Mouse (Mus musculus) MN1 (cell line): ENCODE measurements around the gene Npas1.

Experiments used
- DNase-seq: peaks from one replicate; pipeline ENCODE4 v3.0.0-alpha.2; 2016; ENCODE audit warnings: low spot score

Gene Npas1

DNA sequence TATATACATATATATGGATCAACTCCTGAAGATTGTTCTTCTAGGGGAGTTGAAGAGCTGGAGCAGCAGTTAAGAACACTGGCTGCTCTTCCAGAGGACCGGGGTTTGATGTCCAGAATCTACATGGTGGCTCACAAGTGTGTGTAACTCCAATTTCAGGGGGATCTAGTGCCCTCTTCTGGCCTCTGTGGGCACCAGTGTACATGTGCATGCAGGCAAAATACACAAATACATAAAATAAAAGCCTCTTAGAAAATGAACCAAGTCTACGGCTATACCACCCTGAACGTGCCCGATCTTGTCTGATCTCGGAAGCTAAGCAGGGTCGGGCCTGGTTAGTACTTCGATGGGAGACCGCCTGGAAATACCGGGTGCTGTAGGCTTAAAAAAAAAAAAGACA, 6.0 kb downstream of the Npas1 start:
- peak; percentile 14 for DNase-seq

DNA sequence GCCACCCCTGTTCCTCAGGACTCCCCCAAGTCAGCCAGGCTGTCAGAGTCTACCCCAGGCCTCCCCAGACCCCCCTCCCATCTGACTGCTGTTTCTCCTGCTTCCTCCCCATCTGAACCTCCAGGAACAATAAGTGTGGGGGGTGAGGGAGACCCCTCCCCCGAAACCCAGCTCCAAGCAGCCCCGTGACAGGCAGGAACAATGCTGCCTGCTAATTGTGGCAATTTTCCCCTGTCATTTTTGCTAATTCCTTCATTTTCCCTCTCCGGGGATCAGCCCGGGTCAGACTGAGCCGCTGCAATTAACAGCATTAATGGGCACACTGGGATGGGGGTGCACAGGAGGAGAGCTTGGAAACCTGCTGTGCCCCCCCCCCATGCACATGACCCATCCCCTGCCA, 9.4 kb downstream of the Npas1 start:
- DNase-seq, result no peak

DNA sequence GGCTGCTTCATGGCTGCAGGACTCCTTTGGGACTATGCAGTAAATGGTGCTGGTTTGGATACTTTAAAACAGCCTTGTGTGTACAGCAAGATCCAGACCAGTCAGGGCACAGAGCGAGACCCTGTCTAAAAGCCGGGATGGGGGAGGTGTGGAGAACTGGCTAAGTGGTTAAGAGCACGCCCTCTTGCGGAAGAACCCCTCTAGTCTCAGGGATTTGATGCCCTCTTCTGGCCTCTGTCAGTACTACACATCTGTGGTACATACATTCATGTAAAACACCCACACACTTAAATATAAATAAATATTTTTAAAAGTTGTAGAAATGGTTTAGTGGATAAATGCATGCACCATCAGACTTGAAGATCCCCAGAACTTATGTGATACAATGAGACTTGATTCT, 11.0 kb downstream of the Npas1 start:
- DNase-seq, result no peak

DNA sequence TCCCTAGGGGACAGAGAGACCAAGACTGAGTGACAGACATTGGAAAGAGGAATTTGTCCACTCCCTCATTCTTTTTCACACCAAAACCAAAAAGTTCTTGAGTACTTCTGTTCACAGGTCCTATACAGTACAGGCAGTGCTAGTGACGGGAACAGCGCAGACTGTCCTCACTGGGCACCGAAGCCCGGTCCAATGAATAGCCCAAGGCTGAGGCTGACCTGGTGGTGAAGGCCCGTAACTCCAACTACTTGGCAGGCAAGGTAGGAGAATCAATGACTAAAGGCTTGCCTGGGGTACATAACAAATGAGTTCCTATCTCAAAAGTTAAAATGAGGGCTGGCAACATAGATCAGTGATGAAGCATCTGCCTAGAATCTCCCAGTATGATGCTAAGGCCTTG, 12.0 kb downstream of the Npas1 start:
- no peak for DNase-seq

DNA sequence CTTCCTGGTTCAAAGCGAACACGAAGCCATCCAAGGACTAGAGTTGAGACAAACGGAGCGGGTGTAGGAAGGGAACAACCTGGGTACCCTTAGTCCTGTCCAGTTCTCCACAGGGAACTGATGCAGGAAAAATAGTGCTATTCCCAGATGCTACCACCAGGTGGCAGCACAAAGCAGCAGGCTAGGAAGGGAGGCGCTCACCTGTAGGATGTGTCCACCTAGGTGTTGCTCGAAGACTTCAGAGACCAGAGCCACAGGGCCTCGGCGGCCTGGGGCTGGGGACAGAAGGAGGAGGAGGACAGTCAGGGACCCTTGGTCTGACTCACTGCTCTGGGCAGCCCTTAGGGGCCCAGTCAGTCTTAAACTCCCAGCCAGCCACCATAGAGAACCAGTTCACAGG, 12.4 kb downstream of the Npas1 start:
- DNase-seq, result peak; percentile 73

DNA sequence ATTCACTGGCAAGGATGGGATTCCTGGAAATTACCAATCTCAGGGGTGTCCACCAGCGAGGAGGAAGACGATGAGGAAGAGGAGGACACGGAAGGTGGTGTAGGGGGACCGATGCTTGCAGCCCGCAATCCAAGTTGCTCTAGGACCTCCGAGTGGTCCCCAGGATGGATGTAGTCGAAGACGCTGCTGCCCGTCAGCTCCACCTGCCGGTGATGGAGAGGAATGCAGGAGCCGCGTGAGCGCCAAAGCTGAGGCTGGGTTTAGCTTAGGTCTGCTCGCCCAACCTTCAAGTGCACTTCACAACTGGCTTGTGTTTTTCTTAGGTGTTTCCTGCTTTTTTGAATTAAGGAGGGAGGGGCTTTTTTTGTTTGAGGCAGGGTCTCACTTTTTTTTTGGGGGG, 14.3 kb downstream of the Npas1 start:
- peak; percentile 83 for DNase-seq

DNA sequence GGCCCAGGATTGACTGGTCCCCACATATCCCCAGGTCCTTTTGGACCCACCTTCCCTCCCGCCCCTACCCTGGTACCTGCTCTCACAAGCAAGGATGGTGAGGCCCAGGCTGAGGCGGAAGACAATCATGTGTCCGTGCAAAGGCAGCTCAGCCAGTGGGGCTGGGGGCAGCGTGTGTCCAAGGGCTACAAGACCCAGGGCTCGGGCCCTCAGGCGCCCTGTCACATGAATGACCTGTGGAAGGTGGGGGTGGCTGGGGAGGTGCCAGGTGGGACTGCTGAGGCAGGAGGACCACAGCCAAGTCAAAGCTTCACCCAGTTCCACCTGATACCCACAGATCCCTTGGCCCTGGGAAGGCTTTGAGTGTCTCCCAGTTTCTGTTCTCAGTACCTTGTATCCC, 15.8 kb downstream of the Npas1 start:
- DNase-seq, result no peak

DNA sequence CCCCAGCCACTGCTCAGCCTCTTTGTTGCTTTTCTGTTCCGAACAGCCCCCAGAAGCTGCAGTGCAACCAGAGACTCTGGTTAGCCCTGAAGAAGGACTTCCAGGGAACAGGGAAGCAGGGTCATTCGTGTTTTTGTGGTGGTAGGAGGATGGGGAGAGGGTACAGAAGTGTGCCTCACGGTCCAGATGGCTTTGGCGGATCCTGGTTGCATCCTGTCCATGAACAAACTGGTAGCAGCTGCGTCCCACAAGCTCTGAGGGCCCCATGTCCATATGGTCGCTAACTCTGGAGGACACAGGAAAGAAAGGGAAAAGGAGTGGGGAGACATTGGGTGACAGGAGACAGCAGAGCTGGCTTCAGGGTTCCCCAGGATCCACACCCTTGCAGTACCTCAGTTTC, 16.4 kb downstream of the Npas1 start:
- no peak for DNase-seq

DNA sequence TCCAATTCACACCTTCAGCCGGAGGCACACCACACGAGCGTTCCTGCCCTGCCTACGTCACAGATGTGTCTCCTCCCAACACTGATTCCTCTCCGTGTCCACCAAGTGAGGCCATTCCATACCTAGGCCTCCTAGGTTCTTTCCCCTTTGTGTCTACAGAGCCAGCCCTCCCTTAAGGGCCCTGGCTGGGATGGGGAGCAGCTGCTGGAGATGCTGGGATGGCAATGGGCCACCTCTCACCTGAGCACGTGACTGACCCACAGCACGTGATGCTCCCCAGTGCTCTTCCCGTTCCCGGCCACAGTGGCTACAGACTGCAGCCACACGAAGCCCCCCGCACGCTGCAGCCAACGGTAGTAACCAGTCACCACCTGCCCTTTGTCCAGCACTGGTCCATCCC, 17.0 kb downstream of the Npas1 start:
- no peak for DNase-seq

DNA sequence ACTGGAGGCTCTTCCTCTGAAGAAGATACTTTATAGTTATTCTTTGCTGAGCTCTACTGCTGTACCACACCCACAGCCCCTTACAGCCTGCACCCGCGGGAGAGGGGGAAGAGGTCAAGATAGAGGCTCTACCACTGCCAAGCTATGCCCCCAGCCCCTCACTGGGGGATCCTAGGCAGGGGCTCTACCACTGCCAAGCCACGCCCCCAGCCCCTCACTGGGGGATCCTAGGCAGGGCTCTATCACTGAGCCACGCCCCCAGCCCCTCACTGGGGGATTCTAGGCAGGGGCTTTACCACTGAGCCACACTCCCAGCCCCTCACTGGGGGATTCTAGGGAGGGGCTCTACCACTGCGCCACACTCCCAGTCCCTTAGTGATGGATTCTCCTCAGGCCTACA, 21.2 kb downstream of the Npas1 start:
- no peak for DNase-seq

DNA sequence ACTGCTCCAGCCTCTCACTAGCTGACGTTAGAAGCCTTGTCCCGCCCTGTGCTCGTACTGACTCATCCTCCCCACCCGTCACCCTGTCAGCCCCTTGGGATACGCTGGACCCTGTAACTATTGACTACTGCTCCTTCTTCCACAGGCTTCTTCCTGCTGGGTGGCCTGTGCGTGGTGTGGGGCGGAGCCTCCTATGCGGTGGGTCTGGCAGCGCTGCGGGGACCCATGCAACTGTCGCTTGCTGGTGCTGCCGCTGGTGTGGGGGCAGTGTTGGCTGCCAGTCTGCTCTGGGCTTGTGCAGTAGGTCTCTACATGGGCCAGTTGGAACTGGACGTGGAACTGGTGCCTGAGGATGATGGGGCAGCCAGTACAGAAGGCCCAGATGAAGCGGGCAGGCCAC, 22.5 kb downstream of the Npas1 start:
- DNase-seq, result no peak

DNA sequence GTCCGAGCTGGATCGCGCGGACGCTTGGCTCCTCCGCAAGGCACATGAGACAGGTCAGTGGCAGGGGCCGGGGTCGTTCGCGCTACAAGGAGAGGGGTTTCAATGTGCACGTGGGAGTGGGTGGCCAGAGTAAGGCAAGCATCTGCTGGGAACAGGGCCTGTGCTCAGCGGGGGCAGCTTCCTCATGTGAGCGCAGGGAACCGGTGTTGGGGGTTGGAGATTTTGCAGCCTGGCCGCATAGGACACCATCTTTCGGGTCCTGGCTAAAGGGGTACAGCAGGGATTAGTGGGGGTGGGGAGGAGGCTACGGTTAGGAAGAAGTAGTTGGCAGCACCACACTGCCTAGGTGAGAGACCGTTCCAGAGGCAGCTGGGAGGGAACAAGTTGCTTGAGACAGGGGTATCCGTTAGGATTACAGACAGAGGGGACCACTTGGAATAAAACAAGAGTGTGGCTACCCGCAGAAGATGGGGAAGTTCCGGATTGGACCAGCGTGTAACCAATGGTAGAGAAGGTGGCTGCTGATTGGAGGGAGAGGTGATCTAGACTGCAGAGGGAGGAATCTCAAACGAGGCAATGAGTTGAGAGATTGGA, 24.3 kb downstream of the Npas1 start:
- DNase-seq, result peak; percentile 66

DNA sequence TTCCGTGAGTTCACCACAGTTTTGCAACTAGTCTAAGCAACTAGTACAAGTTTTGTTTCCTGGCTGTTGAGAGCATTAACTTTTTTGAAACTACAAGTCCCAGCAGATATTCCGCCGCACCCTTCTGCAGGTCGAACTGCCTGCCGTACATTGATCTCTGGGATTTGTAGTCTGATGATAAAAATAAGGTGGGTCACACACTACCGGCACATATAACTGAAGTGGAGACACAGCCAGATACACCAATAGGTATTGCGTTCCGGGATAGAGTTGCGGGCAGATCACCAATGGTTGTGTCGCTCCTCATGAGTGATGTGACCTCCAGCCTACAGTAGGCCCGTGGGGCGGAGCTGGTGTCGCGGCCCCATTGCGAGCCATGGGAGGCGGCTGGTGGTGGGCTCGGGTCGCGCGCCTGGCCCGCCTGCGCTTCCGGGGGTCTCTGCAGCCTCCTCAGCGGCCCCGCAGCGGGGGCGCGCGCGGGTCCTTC, 24.9 kb downstream of the Npas1 start, which contains the start of gene Tmem160:
TSS of gene Tmem160 (plus strand) at position 193 of the 487 bp plus-strand sequence.
- DNase-seq, result peak; percentile 88

DNA sequence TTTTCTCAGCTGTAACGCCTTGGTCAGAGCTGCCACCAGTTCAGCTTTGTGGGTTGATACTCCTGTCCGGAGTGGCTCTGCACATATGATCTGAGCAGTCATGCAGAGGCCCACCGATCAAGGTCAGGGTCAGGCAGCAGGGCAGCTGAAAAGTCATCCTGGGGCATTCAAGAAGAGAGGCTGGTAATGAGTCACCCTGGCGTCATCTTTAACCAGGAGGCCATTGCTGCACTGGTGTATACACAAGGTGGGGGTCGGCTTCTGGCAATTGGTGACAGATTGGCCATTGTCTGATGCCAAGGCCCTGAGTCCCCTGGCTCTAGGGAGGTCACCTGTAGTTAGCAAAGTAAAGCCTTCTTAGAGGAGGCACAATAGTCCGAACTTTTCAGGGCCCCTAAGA, 25.9 kb downstream of the Npas1 start:
- DNase-seq, result no peak

DNA sequence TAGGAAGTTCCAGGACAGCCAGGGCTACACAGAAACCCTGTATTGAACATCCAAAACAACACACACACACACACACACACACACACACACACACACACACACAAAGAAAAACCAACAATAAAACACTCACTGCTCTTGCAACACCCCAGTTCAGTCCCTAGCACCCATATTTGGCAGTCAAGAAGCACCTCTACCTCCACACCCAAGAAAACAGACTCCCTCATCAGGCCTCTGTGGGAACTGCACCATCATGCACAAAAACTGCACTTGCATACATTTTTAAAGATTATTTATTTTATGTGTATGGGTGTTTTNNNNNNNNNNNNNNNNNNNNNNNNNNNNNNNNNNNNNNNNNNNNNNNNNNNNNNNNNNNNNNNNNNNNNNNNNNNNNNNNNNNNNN, 36.3 kb downstream of the Npas1 start:
- no peak for DNase-seq

DNA sequence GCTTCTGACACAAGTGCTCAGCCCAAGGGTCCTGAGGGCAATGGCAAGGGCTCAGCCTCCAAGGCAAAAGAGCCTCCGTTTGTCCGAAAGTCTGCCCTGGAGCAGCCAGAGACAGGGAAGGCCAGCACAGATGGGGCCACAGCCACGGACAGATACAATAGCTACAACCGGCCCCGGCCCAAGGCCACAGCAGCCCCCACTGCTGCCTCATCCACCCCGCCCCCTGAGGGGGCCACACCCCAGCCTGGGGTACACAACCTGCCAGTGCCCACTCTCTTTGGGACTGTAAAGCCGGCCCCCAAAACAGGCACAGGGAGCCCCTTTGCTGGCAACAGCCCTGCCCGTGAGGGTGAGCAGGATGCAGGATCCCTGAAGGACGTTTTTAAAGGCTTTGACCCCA, 42.4 kb downstream of the Npas1 start:
- DNase-seq, result no peak

DNA sequence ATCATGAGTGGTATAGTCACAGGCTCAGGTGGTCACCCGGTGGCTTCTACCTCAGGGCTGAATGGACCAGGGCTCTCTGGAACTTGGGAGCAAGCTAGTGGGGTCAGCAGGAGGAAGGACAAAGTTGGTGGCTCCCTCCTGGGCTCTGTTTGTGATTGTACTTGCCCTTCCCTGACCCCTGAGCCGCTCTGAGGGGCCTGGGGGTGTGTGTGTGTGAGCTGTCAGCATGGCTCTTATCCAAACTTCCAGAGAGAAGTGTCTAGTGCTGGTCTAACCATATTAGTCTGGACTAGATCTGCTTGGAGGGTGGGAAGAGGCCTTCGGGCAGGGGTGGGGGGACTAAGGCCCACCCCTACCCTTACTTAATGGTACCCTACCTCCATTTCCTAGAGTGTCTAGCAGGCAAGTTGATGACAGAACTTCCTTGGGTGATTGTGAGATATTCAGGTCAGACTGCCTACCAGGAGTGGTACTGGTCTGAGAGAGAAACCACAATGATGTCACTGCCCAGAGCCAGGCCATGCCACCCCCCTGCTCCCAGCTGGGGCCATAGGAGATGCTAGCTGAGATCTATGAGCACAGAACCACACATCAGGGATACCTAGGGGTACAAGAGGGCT, 44.1 kb downstream of the Npas1 start:
- DNase-seq, result peak; percentile 27

DNA sequence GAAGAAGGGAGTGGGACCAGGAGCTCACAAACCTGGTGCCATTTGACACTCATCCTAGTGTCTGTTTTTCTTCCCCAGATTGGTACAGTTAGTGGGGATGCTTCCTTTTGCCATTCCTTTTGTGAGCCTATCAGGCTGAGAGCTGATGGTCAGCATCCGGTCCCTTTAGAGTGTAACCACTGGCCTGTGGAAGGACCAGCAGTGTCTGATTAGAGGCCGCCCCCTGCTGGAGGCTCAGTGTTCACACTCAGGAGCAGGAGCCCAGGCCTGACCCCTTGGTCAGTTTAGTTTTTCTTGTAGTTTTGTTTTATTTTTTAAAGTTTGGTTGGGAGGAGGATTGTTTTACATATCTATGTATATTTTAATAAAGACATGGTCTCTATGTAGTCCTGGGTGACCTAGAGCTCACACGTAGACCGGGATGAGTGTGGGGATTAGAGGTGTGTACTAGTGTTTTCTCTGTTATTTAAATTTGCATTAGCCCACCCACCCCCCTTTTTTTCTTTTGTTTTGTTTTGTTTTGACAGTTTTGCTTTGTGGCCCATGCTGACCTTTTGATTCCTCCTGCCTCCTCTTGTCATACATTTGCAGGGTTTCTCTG, 51.3 kb downstream of the Npas1 start:
- DNase-seq, result peak; percentile 68

DNA sequence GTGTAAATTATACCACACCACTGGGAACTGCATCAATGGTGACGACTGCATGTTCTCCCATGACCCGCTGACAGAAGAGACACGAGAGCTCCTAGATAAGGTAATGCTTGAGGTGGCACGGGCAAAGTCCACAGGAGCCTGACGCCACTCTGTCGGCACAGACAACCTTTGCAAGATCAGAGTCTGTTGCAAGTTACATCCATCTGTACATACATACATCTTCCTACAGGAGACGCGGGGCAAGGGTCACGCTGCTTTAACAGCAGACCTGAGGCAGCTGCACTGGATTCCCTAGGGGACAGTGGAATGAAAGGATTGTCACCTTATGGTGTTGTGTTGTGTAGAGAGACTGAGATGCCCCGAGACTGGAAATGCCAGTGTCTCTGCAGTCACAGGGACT, 51.8 kb downstream of the Npas1 start:
- DNase-seq, result no peak

DNA sequence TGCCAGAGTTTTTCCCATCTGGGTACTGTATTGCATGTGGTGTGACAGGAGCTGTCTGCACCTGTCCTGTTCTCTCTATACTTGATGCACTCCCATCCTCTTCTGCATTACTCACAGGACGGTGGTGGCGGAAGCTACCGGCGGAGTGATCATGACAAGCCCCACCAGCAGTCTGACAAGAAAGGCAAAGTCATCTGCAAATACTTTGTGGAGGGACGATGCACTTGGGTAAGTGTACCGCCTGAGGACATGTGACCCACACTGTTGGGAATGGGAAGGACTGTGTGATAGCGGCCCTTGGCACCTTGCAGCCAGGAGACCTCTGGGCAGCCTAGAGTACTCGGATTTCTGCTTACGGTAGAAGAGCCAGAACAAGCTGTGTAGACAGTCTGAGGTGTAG, 53.8 kb downstream of the Npas1 start:
- DNase-seq, result no peak

DNA sequence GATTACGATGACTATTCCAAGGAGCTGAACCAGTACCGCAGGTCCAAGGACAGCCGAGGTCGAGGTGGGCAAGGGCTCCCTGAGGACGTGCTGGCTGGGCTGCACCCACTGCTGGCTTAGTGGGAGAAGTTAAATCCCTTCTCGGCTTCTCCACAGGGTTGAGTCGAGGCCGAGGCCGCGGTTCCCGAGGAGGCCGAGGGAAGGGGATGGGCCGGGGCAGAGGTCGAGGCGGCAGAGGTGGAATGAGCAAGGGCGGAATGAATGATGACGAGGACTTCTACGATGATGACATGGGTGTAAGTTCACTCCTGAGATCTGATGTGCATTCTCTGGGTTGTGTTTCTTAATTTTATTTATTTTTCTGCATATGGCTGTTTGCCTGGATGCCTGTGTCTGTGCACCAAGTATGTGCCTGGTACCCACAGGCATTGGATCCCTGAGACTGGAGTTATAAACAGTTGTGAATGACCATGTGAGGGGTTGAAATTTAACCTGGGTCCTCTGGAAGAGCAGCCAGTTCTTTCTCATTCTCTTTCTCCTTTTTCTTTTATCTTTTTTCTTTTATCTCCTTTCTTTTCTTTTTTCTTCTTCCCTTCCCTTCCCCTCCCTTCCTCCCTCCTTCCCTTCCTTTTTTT, 55.2 kb downstream of the Npas1 start:
- no peak for DNase-seq

DNA sequence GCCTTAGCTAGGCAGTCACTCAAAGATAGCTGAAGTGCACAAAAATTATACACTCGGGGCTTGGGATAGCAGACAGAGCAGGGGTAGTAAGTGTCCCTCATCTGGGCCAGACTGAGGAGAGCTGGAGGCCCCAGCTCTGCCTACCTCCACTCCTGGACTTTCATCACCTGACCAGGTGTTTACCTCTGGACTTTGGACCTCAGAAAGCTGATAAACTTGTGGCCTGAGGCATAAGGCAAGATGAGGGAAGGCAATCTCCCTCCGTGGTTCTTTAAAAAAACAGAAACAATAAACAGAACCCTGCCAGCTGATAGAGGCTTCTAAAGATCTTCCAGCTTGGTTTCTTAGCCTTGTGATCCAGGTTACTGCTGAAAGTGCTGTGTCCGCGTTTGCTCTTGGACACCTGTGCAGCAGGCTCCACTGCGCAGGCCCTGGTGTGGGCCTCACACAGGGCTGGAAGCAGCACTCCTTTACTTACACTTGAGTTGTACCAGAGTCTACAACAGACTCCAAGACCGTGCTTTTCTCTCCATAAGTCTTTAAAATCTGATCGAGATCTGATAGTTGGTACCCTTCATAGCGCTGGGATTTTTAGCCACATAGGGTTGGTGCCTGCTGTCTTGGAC, 56.9 kb downstream of the Npas1 start:
- no peak for DNase-seq

DNA sequence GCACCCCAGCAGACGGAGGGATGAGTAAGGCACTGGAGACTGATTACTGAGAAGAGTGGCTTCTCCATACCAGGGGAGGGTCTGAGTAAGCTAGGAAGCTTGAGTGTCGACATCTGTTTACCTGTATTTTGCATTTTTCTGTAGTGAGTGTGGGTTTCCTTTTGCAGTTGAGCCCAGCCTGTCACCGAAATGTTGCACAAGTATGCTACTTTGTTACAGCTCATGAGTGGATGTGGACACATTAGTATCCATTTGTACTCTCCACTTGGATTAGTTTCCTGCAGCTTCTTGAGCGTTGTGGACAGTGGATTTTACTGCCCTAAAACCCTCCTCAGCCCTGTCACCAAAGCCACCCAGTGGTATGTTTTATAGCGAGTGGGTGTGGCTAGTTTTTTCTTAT, 58.8 kb downstream of the Npas1 start:
- no peak for DNase-seq
